Mouse (Mus musculus): ENCODE measurements around the gene Gm45062. TPM values are rescaled to one million over a fixed set of nuclear protein-coding genes. Genes with fewer than 3 reads are reported as not detected.
A peak's percentile ranks its signal among the peaks of the same experiment; 100 is the strongest.

Gene Gm45062
- total RNA-seq, 2 experiments from 2014 or later: 2.3 TPM; not detected in 1

DNA sequence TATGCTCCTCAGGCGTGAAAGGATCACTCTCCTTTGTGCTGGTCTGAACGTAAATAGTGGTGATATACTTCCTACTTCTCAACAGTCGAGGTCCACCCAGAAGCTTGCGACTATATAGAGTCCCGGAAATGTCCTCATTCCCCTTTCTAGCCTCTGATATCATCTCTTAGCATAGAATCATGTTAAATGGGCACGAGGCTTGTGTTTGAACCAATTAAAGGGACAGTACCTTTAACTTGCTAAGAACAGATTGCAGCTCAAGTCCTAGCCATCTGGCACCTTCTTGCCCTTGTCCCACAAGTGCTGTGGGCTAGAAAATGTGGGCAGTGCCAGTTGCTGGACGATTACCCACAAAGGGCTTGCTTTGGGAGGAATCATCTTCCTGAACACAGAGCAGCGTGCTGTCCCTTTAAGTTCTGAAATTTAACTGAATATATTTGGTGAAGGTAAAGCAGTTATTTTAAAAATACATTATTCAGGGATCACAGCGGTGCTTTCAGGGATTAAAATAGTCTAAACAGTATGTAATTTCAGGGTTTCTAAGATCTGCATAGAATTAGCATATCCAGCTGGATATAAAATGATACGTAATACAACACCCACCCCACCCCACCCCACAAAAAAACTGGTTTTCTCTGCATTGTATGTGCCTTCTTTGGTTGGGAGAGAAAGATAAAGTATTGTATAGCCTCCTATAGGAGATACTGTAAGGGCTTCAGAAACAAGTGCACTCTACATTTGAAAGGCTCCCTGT is 153.8 kb downstream of the Gm45062 start:
- no peak for DNase-seq (ENCODE audit: low spot score in 2 of 2)

DNA sequence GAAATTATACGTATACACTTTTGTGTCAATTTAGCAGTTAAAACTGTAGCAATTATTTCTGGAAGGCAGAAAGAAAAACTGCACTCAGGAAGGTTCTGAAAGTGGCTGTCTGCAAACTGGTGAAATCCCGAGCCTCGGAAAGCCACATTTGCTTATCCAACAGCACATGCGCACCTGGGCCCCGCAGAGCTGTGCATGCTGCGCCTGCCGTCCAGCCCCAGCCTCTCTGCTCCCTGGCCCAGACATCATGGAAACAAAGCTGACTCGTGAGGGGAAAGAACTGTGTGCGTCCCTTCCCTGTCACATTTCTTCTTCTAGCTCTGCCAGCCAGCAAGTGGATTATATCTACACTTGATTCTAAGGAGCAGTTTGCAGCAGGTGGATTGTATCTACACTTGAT is 154.8 kb downstream of the Gm45062 start:
- no peak for DNase-seq (ENCODE audit: low spot score in 2 of 2)

DNA sequence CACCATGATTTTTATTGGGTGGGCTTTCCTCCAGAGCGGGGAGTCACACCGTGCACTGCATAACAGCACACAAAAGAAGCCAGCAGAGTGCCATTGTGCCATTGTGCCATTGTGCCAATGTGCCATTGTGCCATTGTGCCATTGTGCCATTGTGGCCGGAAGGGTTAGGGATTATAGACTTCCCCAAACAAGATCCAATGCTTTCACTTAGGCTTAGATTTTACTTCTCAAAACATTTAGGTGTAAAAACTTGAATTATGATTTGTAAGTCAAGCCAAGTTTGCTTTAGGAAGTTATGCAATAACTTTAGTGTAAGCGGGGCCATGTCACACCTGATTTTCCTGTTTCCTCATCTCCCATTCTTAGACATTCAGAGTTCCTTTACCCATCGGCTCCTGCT is 156.6 kb downstream of the Gm45062 start:
- DNase-seq (ENCODE audit: low spot score in 2 of 2): no peak

DNA sequence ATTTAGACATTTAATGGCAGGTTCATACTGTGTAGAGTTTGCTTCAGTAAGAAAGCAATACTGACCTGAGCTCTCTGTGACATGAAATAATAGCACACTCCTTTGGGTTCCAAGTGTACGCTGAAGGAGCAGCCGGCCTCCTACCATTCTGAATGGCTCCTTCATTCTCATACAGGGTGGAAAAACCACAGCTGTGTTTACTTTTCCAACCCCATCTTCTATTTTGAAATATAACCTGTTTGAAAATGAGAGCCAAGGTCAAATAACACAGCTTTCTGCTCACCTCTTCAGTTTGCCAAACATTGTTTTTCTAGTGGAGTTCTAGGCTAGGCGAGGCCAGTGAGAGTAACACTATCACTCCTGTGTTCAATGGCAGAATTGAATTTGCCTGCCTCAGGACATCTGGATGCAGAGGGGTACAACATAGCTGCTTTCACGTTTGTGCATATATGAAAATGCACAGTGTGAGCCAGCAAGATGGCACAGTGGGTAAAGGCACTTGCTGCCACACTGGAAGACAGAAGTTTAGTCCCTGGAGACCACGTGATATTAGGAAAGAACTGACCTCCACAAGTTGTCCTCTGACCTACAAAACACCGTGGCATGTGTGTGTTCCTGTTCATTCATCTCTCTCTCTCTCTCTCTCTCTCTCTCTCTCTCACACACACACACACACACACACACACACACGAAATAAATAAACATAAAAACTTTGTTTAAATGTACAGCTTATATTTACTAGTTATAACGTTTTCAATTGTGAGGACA is 157.7 kb downstream of the Gm45062 start:
- no peak for DNase-seq (ENCODE audit: low spot score in 2 of 2)

DNA sequence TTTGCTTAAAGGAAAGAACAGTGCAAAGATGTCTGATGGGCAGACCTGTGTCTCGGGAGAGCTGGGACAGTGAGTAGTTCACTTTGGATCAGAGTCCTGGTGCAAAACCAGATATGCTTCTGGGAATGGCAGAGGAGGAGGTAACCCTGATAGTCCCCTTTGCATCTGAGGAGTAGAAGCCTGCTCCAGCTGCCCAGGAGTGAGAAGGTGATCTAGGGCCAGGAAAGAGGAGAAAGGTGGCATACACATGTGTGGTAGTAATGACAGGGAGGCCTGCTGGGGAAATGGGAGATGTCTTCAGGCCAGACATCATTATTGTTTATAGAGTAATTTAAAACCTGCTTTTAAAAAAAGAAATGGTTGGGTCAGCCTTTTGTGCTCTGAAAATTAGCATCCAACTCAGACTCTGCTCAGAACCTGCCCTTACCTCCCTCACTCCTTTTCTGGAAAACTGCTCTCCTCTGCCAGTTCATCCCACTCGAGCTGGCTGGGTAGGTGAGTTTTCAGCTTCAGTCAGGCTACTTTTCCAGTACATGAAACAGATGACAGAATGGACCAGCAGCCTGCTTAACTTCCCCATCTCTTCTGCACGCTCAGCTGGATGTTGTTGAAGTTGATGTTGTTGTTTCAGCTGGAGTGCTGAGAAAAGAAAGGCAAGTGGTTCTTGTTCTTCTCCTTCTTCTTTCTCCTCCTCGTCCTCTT is 160.4 kb downstream of the Gm45062 start:
- DNase-seq (ENCODE audit: low spot score in 2 of 2): no peak

DNA sequence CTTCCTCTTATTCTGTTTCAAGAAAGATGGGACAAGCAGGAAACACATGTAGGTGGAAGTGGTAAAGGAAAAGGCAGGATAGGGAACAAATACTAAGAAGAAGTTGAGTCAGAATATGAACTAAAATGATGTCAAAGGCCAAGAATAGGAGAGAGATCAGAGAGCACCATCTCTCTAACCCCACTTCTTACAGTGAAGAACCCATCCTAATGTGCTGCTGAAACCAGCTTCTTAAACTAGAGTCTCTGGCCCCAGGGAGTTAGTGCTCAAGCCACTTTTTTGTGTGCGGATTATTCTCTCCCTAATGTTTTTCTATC is 160.9 kb downstream of the Gm45062 start:
- DNase-seq (ENCODE audit: low spot score in 2 of 2): no peak

DNA sequence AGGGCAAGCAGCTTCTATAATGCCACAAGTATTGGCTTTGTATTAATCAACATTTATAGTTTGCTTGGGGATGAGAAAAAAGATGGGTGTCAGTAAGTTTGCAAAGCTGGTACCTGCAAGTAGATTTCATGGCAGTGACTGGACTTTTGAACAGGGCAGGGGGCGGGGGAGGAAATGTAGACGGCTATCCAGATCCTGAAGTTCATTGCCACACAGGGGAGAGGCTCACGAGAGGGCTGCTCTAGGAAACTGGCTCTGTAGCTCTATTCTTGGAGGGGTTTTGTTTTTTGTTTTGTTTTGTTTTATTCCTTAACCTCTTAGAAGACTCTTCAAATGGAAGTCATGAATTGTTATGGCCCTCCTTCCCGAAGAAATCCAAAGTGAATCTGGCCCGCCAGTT is 162.2 kb downstream of the Gm45062 start:
- no peak for DNase-seq (ENCODE audit: low spot score in 2 of 2)

DNA sequence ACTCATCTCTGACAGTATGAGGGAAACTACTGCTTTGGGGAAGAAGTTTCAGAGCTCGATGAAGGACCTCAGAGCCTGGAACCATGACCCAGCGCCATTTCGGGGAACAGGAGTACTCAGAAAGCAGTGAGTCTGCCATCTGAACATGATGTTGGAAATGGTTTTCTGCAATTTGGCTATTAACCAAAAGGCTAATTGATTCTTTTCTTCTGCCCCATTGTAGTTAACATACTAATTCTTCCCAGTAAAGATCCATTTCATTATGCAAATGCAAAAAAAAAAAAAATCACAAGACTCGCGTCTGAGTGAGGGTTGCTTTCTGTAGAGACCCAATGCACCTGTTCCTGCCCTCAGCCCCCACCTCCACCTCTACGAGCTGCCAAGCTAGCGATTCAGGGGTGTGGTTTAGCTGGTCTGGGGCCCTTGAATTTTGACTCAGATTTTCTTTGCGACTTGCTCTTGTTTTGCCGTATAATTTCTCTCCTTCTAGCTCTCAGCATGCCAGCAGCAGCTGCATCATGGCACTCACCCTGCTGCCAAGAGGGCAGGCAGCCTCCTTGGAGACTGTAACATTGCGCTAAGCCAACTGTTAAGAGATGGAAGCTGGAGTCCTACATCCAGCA is 162.8 kb downstream of the Gm45062 start:
- peak; percentile 24 to 34 for DNase-seq (ENCODE audit: low spot score in 2 of 2)

DNA sequence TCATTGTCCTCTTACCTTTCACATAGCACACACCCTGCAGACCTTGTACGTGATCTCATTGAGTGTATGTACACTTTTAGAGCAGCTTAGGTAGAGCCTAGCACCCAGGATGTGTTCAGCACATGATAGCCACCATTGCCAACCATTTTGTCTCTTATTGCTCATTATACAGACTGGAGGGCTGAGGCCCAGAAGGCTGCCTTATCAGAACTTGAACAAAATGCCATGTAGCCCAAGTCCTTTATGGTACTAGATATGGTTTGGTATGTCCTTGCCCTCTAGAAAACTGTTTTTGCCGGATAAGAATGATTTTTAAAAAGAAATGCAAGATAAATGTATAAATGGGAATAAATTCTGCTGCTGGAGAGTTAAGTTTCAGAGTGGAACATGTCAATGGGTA is 163.9 kb downstream of the Gm45062 start:
- DNase-seq (ENCODE audit: low spot score in 2 of 2): no peak

DNA sequence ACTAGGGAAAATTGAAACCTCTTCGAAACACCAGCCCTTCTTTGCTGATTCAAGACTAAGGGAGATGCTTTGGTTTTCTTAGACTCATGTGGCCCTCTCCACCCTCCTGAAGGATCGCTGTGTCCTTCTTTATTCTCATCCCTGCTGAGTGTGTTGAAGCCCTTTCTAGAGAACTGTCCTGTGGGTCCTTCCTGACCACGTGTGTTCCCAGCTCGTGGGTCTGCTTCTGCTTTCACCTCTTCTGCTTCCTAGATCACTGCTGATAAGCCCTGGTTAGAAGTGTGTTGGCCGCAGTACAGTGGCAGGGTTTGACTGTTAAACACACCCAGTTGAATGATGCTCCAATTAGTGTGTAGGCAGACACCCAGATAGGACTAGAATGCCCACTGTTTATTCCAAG is 168.4 kb downstream of the Gm45062 start:
- DNase-seq (ENCODE audit: low spot score in 2 of 2): no peak

DNA sequence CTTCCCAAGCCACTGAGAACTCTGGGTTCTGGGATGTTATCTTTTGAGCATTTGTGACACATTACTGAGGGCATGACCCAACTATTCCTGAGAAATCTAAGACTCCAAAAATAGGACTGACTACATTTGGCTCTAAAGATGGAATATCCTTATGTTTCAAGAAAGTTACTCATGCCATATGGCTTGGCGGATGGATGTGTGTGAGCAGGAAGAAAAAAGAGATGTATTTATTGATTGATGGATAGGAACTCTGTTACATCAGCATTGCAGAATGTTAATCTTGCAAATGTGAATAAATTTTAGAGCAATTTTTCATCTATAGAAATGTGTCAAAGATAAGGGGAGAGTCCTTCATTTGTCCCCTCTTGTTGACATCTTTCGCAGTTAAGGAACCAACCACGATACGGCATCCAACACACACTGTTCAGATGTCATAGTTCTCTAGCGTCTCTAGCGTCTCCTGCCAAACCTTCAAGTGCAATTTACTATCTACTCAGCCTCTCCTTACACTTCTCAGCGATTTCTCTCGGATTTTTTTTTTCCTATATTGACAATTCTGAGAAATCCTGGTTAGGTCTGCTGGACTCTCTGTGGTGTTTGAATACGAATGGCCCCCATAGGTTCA is 171.5 kb downstream of the Gm45062 start:
- peak in 1 of 2 experiments; percentile 14 for DNase-seq (ENCODE audit: low spot score in 2 of 2)

DNA sequence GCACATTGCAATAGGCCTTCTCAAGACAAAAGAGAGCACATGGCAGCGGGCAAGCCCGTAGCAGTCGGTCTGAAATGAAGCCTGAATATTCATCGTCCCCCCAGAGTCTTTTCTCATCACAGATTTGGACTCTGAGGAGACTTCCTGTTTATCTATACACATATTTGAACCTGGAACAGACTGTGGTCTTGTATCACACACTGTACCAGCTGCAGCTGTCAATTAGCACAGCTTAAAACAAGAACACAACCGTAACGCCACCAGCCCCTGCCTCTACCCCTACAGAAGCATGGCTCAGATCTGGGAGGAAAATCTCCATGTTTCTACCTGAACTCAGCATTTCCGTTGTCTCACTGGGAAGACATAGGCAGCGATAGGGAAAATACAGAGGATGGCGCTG is 173.9 kb downstream of the Gm45062 start:
- DNase-seq (ENCODE audit: low spot score in 2 of 2): no peak

DNA sequence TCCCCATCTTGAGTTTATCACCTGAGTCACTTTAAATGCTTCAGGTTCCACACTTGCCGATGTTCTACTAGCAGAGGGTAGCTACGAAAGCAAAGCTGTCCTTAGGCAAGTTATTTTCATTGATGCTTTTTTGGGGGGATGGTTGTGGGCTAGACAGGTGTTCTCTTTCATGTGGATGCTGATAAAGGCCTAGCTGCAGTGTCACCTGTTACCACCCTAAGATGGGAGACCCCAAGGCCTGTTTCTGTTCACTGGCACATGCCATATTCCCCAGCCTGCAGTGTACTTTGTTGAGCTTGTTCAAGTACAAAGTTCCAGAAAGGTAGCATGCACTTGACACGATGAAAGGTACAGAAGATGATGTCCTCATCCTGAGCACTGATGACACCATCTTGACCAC is 178.7 kb downstream of the Gm45062 start:
- DNase-seq (ENCODE audit: low spot score in 2 of 2): no peak

DNA sequence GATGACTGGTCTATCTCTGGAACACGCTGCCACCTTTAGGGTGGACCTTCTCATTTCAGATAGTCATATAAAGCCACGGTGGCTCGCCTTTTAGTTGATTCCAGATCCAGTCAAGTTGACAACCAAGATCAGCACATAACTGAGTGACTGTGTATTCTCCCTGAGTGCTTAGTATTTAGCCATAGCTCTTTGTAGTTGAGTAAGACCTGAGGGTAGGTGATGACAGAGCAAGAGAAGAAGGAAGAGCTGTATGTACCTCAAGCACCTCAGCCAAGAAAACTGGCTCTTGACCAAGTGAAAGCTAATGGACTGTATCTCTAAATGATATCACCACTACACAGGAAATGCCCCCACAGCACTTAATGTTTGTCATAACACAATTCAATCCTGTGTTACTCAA is 182.6 kb downstream of the Gm45062 start:
- DNase-seq (ENCODE audit: low spot score in 2 of 2): no peak

DNA sequence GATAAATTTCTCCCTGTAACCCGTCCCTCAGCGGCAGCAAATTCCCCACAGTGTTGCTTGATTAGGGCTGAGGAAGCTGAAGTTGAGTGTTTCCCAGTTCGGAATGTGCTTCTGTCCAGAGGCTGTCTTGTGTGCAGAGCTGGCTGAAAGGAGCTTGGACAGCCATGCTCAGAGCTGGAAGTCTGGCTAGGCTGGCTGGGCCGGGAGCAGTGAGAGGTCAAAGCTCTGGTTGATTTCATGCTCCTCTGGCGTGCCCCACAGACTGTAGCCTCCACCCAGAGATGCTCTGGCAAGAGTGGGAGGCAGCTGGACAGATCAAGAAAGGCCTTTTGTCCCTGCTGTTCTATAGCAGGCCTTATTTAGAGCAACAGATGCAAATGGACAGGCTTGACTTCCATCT is 187.5 kb downstream of the Gm45062 start:
- peak in 1 of 2 experiments; percentile 22 for DNase-seq (ENCODE audit: low spot score in 2 of 2)

DNA sequence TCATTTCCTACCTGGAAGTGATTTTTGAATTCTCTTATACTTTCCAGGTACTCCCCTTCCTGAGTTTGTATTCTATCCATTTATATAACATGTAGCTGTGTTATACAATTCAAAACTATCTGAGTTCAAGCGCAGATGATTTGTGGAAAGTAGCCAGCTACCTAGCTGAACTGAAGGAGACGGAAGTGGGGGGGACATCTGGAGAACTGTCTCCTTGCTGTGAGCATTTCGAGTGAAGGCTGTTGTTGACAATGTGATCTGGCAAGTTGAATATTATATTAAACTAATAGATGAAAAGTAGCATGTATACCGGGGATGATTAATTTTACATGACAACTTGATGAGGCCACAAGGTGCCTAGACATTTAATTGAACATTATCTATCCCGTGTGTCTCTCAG is 196.3 kb downstream of the Gm45062 start:
- DNase-seq (ENCODE audit: low spot score in 2 of 2): no peak

DNA sequence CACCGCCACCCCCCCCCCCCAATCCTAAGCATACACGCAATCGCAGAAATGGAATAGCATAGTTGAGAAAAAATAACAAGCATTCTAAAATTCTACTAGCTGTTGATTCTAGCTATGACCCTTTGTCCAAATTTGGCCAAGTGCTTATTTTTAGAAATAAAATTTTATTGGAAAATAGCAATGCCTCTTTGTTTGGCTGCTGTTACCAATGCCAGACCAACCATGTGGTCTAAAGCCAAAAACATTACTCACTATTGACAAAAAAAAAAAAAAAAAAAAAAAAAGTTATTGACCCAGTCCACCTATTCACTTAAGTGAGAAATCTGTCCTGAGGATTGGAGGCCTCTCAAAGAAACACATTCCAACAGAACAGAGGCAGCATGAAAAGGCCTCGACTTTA is 199.3 kb downstream of the Gm45062 start:
- DNase-seq (ENCODE audit: low spot score in 2 of 2): no peak

DNA sequence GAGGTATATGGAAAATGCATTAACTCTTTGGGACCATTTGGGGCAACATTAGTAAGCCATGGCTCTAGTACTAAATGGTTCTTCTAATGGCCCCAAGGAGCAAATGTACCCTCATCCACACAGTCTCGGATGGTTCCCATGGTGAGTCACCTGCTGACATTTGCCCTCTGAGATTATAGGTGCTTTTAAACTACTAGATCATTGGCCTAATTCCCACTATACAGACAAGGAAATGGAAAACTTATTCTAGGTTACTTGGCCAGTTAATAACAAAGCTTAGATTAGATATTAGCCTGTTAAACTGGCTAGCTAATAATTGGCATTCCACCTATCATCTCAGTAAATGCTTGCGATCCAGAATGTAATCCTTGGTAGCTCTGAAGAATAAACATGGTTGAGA is 203.2 kb downstream of the Gm45062 start:
- DNase-seq (ENCODE audit: low spot score in 2 of 2): no peak

DNA sequence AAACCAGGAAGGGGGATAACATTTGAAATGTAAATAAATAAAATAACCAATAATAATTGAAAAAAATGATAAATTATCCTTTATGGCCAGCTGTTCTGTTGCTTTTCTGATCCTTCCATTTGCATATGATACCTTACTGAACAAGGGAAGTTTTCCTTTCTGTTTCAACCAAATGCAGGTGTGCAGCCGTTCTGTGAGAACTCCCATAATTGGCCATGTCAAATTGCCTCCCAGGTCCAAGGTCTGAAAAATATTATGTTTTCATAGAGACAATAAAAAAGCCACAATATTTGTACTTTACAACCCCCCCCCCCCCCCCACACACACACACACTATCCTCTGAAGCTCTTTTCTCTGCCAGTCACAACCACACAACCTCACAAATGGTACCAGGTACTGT is 206.1 kb downstream of the Gm45062 start:
- no peak for DNase-seq (ENCODE audit: low spot score in 2 of 2)

DNA sequence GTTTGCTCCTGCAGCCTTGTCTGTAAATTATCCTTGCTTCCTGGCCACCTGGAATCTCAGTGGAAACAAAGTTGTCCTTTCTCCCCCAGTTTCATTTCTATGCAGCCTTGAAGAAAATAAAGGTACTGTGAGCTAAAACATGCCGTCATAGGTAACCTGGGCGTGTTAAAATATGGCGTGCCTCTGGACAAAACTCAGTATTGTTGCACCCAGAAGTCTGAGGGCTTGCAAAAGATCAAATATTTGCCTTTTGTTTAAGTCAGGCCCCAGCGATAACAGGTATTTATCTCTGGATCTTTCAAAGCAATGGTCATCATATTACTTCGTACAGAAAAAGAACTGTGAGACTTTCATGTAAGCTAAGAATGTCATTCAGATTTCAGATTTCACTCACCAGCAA is 206.7 kb downstream of the Gm45062 start:
- DNase-seq (ENCODE audit: low spot score in 2 of 2): no peak

DNA sequence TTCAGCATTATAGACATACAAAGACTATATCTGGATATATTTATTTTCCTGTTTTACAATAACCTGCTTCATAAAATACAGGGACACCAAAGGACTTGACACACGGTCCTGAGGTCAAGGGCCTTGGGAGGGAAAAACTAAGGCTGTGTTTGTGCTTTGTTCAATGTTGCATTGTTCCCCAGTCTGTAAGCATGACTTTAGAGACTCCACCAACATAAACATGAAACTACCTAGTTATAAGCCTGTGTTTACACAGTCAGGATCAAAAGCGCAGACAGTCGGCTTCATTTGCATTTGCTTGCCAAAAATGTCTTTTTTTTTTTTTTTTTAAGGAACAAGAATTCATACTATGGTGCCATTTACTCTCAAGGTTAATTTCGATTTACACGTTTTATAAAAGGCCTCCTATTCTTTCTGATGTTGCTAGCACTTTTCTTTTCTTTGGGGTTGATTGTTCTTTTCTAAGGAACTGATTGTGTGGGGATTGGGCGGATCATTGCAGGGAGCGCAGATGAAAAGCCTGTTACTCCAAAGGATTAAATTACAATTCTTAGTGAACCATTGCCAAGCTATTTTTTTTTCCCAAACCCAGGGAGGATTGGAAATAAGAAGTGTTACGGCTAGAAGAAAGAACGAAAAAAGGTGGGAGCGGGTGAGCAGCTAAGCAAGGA is 208.6 kb downstream of the Gm45062 start:
- DNase-seq (ENCODE audit: low spot score in 2 of 2): no peak

All from layer of hippocampus, postnatal 14 days (tissue).